Mouse (Mus musculus): ENCODE measurements around the gene Mmp17. TPM values are rescaled to one million over a fixed set of nuclear protein-coding genes. Genes with fewer than 3 reads are reported as not detected.
"Not testable (repeated sequence)": the region's sequence is repeated elsewhere in the genome, so short reads cannot be mapped to it uniquely, and the experiment has no call there.

Gene Mmp17
- total RNA-seq, 2 experiments from 2014 or later, result 0.95 to 1.9 TPM

DNA sequence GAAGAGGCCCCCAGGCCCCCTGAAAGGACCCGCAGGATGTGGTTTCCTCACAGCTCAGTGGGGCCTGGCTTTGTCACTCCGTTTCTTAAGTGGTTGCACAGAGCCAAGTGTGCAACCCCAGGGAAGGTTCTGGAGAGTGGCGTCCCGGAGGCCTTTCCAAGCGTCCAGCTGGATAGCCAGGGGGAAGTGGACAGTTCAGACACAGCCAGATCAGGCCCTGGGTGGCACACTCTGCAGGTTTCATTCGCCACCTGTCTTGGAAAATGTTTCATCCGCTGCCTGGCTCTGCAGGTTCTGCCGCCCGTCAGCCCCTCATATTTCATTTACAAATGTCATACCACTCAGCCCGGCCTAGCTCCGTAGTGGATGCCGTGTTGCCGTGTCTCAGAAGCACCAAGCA, 2.5 kb downstream of the Mmp17 start:
- DNase-seq, result no peak

DNA sequence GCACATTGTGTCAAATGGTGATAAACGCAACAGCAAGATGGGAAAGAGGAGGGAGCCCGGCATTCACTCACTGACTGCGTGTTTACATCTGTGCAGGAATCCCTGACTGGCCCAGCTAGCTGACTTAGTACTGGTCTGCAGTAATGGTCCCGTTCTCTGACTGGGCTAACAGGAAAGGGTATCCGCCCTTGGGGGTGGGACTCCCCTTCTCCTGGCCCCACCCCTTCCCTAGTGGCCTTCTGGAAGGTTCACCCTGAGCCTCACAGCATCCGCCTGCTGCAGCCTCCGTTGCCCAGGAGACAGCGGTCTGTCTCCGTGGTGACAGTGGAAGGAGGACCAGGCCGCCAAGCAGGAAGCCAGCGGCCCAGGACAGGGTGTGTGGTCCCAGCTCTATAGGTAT, 6.9 kb downstream of the Mmp17 start:
- peak in 1 of 2 experiments; percentile 6 for DNase-seq

DNA sequence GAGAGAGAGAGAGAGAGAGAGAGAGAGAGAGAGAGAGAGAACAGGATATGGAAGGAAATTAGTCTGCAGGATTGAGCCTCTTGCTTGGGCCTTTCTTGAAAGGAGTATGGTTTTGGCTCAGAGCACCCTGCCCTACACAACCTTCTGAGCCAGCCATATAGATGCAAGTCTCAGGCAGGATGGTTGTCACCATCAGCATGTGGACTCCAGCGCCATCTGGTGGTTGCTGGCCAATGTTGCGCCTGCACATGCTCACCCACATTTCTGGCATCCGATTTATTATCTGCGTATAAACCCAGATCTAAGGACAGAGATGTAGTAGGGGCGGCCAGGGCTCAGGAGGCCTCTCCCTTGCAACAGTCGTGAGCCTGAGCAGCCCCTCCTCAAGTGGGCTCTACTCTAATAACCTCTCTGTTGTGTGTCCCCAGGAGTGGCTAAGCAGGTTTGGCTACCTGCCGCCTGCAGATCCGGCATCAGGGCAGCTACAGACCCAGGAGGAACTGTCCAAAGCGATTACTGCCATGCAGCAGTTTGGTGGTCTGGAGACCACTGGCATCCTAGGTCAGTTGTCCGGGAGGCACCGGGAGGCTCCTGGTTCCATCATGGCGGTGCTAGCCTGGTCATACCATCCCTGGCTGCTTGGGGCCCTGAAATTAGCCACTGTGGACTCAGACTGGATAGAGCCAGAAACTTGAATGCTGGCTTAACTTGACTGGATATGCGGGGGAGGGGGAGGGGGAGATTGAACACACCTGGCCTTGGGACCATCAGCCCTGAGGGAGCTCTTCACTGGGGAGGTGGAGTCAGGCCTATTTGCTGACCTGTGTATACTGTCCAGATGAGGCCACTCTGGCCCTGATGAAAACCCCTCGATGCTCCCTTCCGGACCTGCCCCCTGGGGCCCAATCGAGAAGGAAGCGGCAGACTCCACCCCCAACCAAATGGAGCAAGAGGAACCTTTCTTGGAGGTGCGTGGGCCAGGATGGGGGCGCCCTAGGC, 10.4 kb downstream of the Mmp17 start:
- peak; percentile 87 for DNase-seq

DNA sequence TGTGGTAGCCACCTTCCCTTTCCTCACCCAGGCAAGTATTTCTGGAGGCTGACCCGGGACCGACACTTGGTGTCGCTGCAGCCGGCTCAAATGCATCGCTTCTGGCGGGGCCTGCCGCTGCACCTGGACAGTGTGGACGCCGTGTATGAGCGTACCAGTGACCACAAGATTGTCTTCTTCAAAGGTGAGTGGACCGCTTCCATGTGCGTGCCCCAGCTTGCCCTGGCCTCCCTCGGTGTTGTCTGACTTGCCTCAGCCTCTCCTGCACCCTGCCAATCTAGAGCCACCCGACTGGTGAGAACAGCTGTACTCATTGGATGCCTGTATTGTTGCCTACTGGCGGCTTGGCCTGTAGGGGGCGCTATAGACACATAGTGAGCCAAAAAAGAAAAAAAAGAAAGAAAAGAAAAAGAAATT, 18.1 kb downstream of the Mmp17 start:
- peak; percentile 34 to 35 for DNase-seq

DNA sequence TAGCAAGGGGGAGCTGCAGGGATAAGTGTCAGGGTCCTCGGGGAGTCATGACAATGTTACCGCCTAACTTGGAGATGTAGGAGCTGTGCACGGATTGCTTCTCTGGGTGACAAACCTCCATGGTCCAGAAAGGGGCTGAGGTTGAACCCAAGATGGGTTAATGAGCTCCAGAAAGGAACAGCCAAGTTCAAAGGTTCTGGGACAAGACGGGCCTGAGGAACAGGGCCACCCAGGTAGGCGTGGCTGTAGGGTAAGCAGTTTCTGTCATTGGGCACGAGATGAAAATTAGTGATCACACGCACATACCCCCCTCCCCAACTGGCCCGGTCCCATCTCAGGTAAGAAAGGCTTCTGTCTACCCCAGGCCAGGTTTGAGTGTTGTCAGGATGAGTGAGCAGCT, 23.5 kb downstream of the Mmp17 start:
- no peak for DNase-seq

DNA sequence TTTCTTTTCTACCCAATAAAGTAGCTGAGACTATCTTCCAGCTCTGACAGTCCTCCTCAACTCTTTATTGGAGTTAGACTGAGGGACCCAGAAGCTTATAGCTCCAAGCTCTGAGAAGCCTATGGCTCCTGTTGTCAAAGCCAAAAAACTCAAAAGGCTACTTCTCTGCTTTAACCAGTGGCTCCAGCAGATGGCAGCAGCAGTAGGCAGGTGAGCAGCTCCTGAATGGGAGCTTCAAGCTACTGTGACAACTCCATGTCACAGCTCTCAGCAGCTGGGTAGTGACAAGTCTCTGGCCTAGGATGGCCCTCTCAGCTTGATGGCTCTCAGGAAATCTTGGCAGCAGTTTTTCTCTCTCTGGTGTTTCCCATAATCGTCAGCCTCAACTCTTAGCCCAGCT, 27.1 kb downstream of the Mmp17 start:
- peak; percentile 76 to 84 for DNase-seq

DNA sequence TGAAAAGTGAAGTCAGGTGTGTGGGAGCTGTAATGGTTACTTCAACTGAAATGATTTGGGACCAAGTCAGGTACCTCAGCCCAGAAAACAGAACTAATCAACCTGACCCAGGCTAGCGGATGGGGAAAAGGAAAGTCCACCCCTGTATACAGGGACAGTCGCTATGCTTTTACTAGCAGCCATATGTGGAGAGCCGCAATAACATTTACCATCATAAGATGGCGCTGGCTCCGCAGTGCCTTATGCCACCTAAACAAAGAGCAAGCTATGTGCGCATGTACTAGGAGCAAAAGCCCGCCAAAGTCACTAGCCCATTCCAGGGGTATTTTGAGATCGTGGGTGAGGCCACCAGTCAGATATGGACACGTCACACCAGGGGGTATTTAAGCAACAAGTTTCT, 36.6 kb downstream of the Mmp17 start:
- peak in 1 of 2 experiments; percentile 3 for DNase-seq

DNA sequence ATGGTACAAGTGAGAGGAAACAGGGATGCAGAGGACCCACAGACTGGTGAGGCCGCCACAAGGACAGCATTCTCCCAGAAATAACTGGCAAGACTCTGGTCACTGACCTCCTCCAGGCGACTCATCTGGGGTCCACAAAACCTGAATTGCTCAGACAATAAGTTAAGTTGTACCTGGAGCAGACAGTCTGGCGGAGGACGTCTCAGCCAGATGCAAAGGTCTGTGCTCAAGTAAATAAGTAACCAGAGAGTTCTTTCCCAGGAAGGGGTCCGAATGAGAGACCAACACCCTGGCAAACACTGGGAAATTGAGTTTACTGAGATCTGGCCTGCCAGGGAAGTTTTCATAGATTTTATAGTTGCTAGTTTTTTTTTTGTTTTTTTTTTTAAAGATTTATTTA, 37.4 kb downstream of the Mmp17 start:
- DNase-seq, result no peak

DNA sequence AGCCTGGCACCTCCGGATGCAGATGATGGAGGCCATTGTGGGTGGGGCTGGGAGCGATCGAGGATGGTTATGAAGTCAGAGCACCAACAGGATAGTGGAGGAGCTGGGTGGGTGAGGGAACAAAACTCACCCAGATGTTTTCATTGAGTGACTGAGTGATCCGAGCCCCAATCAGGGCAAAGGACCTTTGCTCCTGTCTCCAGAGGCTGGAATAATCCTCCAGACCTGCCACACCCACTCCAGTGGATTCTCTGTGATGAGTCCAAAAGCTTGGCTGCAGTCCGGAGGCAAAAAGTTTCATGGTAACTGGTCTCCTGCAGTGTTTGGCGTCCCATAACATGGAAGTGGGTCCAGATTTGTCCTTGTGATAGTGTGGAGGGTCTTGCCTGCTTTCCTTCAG, 42.1 kb downstream of the Mmp17 start:
- DNase-seq, result no peak

DNA sequence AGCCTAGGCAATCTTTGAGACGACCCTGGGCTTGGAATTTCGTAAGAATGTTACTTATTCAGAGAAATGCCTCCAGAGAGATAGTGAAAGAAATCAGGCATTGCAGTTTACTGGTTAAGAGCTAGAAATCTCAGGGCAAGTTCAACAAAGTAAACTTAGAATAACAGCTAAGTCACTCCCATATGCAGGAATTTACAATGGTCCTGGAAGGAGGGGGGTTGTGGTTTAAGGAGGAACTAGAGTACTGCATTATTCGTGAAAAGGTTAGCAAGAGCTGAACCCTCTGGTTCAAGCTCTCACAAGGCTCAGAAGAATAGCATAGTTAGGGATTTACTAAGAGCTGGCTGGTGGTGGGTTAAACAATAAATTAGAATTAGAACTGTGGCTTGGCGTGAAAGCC, 42.6 kb downstream of the Mmp17 start:
- not testable (repeated sequence) for DNase-seq

DNA sequence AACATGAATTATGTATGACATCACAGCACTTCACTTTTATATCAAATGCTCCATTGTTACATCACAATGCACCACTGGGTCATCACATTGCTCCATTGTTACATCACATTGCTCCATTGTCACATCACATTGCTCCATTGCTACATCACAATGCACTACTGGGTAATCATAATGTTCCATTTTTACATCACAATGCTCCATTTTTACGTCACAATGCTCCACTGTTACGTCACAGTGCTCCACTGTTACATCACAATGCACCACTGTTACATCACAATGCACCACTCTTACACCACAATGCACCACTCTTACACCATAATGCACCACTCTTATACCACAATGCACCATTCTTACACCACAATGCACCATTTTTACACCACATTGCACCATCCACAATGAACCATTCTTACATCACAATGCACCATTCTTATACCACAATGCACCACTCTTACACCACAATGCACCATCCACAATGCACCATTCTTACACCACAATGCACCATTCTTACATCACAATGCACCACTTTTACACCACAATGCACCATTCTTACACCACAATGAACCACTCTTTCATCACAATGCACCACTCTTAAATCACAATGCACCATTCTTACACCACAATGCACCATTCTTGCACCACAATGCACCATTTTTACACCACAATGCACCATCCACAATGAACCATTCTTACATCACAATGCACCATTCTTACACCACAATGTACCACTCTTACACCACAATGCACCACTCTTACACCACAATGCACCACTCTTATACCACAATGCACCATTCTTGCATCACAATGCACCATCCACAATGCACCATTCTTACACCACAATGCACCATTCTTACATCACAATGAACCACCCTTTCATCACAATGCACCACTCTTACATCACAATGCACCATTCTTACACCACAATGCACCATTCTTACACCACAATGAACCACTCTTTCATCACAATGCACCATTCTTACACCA, 48.6 kb downstream of the Mmp17 start:
- DNase-seq, result not testable (repeated sequence)

DNA sequence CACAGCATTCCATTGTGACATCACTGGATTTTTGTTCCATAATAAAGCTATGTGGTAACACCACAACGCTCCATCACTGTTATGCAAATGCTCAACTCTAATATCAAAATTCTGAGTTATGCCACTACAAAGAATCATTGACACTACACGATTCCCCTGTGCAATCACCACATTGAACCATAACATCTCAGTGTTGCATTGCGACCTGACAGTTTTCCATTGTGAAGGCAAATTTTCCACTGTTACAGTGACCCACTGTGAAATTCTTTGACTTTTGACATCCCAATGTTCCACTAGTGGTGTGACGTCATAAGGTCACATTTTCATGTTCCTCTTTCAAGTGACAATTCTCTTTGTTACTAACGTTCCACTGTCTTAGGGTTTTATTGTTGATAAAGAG, 66.9 kb downstream of the Mmp17 start:
- DNase-seq, result no peak

DNA sequence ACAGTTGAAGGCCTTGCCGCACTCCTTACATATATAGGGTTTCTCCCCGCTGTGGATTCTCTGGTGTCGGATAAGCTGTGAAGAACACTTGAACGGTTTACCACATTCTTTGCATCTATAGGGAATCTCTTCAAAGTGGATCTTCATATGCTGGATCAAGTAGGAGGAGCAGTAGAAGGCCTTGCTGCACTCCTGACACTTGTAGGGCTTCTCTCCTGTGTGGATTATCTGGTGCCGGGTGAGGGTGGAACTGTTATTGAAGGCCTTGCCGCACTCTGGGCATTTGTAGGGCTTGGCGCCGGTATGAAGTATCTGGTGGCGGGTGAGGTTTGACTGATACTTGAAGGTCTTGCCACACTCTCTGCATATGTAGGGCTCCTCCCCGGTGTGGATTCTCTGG, 73.0 kb downstream of the Mmp17 start:
- DNase-seq, result no peak

DNA sequence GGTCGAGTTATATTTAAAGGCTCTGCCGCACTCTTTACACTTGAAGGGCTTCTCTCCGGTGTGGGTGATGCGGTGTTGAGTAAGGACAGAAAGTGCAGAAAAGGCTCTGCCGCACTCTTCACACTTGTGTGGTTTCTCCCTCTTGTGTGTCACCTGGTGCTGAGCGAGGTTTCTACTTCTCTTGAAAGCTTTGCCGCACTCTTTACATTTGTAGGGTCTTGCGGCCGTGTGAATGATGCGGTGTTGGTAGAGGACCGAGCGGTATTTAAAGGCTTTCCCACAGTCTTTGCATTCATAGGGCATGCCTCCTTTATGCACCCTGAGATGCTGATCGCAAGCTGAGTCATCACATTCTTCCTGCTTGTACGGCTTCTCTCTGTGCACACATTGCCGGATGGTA, 74.0 kb downstream of the Mmp17 start:
- no peak for DNase-seq

Other genes with a start within 250 kb of the Mmp17 start
- 10 to 100 TPM; 44.8 to 55.6 TPM for gene Sfswap, start 82.9 kb upstream of the Mmp17 start, total RNA-seq (2021)
- 1 to 10 TPM; 2.3 to 3.3 TPM for gene Zfp11, start 85.9 kb downstream of the Mmp17 start, total RNA-seq (2021)
- gene Sept14, start 124.3 kb downstream of the Mmp17 start, total RNA-seq (2021), result not detected
- 100 to 1,000 TPM in 1 of 2 experiments, 10 to 100 TPM in 1; 80.7 to 106 TPM for gene Mrps17, start 131.3 kb downstream of the Mmp17 start, total RNA-seq (2021)
- 100 to 1,000 TPM; 116 to 140 TPM for gene Nipsnap2, start 140.9 kb downstream of the Mmp17 start, total RNA-seq (2021)
- gene Psph, start 203.3 kb downstream of the Mmp17 start, total RNA-seq (2021), result 10 to 100 TPM; 20.1 to 27.0 TPM